Mouse (Mus musculus) forebrain, postnatal 0 days (tissue): ENCODE results near the gene Scarb1. TPM values are rescaled to one million over a fixed set of nuclear protein-coding genes. Genes with fewer than 3 reads are reported as not detected.

Source experiments
- ATAC-seq: fragments of 200-750 bp; cut with Nextera tagmentation; 2 replicates; pipeline ENCODE4 v1.8.0; 2017; ENCODE audit warnings: mild to moderate bottlenecking, moderate library complexity
- DNase-seq: peaks from one replicate; pipeline ENCODE4 v3.0.0-alpha.2; 2015
- H3K27ac ChIP-seq: fragments of 300-500 bp; sonication (generic); 2 replicates; pipeline ENCODE4 v1.5.1; 2014; ENCODE audit warnings: low read depth, mild to moderate bottlenecking, antibody characterized with exemption, low read length, moderate library complexity, mixed read lengths
- H3K27me3 ChIP-seq: fragments of 300-500 bp; sonication (generic); 2 replicates; pipeline ENCODE4 v1.6.1; 2014; ENCODE audit warnings: mild to moderate bottlenecking, low read length, mixed read lengths; ENCODE audit not compliant: insufficient read depth
- H3K36me3 ChIP-seq: fragments of 300-500 bp; sonication (generic); 2 replicates; pipeline ENCODE4 v1.6.1; 2014; ENCODE audit warnings: mild to moderate bottlenecking, moderate library complexity; ENCODE audit not compliant: insufficient read depth
- H3K4me1 ChIP-seq: fragments of 300-500 bp; sonication (generic); 2 replicates; pipeline ENCODE4 v1.6.1; 2014; ENCODE audit warnings: antibody characterized with exemption; ENCODE audit not compliant: insufficient read depth
- H3K4me2 ChIP-seq: fragments of 300-500 bp; sonication (generic); 2 replicates; pipeline ENCODE4 v1.6.1; 2014; ENCODE audit warnings: low read depth, mild to moderate bottlenecking, moderate library complexity
- H3K4me3 ChIP-seq: fragments of 300-500 bp; sonication (generic); 2 replicates; pipeline ENCODE4 v1.5.1; 2014; ENCODE audit warnings: low read depth, low read length, mixed read lengths
- H3K9ac ChIP-seq: fragments of 300-500 bp; sonication (generic); 2 replicates; pipeline ENCODE4 v1.6.1; 2014; ENCODE audit warnings: mild to moderate bottlenecking
- H3K9me3 ChIP-seq: fragments of 300-500 bp; sonication (generic); 2 replicates; pipeline ENCODE4 v1.6.1; 2016; ENCODE audit warnings: low read length
- CTCF ChIP-seq: sonication (generic); IDR thresholded peaks from 2 replicates; pipeline ENCODE4 v1.5.1; 2016; ENCODE audit warnings: antibody characterized with exemption, control low read depth, low read depth
- WGBS: fragments of 180-500 bp; shearing (Covaris S2); extraction: QIAGEN DNeasy Blood & Tissue Kit; methylation state at CpG from one replicate; pipeline ENCODE4 v1.1.7; 2014; 5-methylcytosine and 5-hydroxymethylcytosine counted together
- polyA plus RNA-seq: library from polyadenylated mRNA; unstranded; fragments of >200 nt; fragmentation: Nextera tagmentation; extraction: Ambion mirVana; gene quantifications from 2 replicates; pipeline ENCODE4 v1.2.1, GENCODE M21; 2015
- total RNA-seq: library from RNA; depleted of rRNA; stranded (reverse); fragments of >200 nt; gene quantifications from 2 replicates; pipeline ENCODE4 v1.2.3, GENCODE M21; 2014

Scarb1 gene
- total and polyA plus RNA-seq, 2 experiments from 2014 or later: 52.7 to 55.9 TPM

DNA sequence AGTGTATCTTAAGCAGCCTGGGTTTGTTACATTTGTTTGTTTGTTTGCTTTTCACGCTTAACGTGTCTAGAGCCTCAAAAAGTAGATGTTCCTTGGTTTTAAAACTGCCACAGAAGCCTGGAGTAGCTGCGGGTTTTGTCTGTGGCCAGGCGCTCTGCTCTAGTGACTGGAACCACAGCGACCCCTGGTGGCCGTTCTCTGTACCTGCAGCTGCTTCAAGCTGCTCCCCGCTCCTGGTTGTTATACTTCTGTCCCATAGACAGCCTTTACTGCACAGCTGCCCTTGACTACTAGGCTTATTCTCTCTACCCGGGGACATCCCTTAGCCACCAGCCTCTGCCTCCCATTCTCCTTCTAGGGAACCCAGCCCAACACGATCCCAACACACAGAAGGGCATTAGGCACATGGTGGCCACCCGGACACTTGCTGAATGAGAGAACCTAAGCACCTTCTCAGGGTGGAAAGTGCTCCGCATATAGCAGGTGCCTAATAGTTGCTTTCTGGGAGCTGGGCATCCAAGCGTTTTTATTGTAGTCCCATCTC is 70.2 kb downstream of the Scarb1 start:
- no peaks in the 10 kb centered on the region for H3K27me3 ChIP-seq
- TF ChIP-seq CTCF: peak; percentile 98
- 14% methylated on average over 12 of the region's 12 CpGs for WGBS
- peak; percentile 93 for DNase-seq
- H3K9ac ChIP-seq: no peak overlapping the region
- H3K4me2 ChIP-seq: no peak overlapping the region
- H3K27ac ChIP-seq: no peak overlapping the region
- H3K9me3 ChIP-seq: no peaks in the 10 kb centered on the region
- H3K4me3 ChIP-seq: no peak overlapping the region
- ATAC-seq: peak; percentile 37
- H3K36me3 ChIP-seq: no peaks in the 10 kb centered on the region
- peaks cover 13% of the 10 kb centered on the region for H3K4me1 ChIP-seq

DNA sequence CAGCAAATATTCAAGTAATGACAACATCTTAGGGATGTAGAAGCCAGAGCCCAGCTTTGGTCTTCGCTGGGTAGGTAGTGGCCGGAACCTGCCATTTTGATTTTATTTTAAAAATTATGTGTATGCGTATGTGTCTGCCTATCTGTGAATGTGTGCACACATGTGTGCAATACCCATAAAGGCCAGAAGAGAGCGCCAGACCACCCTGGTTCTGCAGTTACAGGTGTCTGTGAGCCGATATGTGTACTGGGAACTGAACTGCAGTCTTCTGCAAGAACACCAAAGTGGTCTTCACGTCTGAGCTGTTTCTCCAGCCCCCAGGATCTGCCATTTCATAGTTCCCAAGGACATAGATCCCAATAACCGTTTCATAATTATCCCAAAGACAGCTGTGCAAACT is 71.1 kb downstream of the Scarb1 start:
- no peaks in the 10 kb centered on the region for H3K27me3 ChIP-seq
- H3K36me3 ChIP-seq: no peaks in the 10 kb centered on the region
- no peak overlapping the region for H3K27ac ChIP-seq
- WGBS: 94% methylated on average over 7 of the region's 7 CpGs
- H3K4me2 ChIP-seq: no peak overlapping the region
- H3K9ac ChIP-seq: no peak overlapping the region
- TF ChIP-seq CTCF: peak; percentile 57
- no peak overlapping the region for H3K4me3 ChIP-seq
- DNase-seq (no peak), ATAC-seq (no peak)
- no peaks in the 10 kb centered on the region for H3K9me3 ChIP-seq
- H3K4me1 ChIP-seq: peaks cover 13% of the 10 kb centered on the region

DNA sequence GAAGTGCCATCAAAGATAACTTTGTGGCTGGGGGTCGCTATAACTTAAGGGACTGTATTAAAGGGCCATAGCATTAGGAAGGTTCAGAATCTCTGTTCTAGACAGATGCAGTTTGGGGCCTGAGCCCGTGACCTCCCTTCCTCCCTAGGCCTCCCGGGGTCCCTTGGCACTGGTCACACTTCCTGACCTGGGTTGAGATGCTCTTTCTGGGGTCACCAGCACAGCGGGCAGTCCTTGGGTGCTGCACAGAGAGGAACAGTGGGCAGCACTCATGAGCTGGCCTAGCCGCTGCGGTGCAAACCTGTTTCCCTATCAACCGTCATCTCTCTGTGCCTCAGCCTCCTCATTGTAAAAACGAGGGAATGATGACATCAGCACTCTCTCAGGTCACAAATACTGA is 71.5 kb downstream of the Scarb1 start:
- H3K9ac ChIP-seq: no peak overlapping the region
- no peak for TF ChIP-seq CTCF
- DNase-seq (no peak), ATAC-seq (no peak)
- H3K9me3 ChIP-seq: no peaks in the 10 kb centered on the region
- H3K27me3 ChIP-seq: no peaks in the 10 kb centered on the region
- peaks cover 13% of the 10 kb centered on the region for H3K4me1 ChIP-seq
- no peak overlapping the region for H3K4me2 ChIP-seq
- H3K36me3 ChIP-seq: no peaks in the 10 kb centered on the region
- no peak overlapping the region for H3K27ac ChIP-seq
- no peak overlapping the region for H3K4me3 ChIP-seq
- 87% methylated on average over 8 of the region's 8 CpGs for WGBS

DNA sequence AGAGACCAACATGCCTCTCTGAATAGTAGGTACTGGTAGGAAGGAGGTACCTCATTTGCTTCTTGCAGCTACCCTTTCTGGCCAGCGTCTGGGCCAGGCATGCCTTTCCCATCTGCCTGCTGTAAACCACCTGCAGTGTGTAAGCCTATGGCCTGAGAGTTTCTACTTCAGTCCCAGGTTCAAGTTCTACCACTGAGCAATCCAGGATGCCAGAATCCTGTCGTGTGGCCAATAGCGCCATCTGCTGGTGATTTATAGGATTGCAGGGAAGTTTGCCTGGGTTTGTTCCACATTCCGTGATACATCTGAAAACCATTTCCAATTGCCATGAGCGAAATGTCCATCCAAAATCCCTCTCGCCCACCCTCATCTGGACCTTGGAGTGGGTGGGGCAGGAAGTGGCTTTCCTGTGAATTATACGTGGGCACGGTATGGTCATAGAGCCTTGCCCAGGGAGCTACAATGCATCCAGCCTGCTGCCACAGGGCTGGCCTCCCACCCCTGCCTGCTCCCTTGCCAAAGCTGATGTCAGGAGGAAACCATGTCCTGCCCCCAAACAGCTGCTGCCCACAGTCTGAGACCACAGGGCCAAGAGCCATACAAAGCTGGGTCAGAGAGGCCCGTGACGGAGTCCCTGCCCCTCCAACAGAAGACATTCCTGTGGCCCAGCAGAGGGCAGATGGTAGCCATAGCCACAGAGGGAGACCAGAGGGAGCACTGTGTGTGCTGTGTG is 72.7 kb downstream of the Scarb1 start:
- Histone ChIP-seq H3K9ac (no peak overlapping the region; the same call in 1 of the 2 replicates), H3K4me2 (peak overlapping the region; percentile 46; the same call in 1 of the 2 replicates), H3K4me1 (peaks cover 13% of the 10 kb centered on the region), H3K27ac (peak overlapping the region; percentile 67; the same call in 1 of the 2 replicates), H3K4me3 (0 out of 2 replicates have a peak overlapping the region, but pooled peaks have one; percentile 21), H3K27me3 (no peaks in the 10 kb centered on the region), H3K36me3 (no peaks in the 10 kb centered on the region), H3K9me3 (no peaks in the 10 kb centered on the region)
- WGBS: 10% methylated on average over 10 of the region's 10 CpGs
- TF ChIP-seq CTCF: peak; percentile 98
- peak; percentile 44 for ATAC-seq
- peak; percentile 94 for DNase-seq

DNA sequence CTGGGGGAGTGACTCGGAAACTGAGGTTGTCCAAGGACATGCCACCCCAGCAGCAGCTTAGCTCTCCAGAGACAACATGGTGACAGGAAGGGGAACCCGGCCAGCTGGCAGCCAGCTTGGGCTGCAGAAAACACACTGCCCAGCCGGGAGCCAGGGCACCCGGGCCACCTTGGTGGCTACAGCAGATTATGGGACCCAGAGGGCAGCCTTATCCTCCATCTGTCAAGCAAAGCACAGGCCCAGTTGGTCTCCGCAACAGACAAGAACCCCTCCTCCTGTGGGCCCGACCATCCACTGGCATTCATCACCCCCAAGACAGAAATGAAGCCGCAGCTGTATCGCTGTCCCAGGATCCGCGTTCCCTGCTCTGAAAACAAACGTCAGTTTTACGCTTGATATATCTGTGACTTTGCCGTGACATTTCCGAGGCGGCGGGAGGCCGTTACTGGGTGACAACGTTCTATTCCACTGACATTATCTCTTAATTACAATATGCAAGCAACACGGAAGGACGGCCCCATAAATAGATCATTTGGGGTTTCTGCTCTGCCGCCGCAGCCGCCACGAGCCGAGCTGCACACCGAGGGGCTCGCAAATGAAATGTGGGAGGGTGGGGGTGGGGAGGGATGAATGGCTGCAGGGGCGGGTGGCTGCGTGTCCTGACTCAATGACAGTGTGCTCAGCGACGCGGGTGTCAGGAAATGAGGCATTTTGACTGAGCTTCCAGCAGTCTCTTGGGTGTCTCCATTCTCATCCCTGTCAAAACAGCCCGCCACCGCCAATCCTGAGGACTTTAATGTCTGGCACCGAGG is 73.5 kb downstream of the Scarb1 start:
- WGBS: 14% methylated on average over 35 of the region's 35 CpGs
- Histone ChIP-seq H3K4me2 (peak overlapping the region; percentile 46), H3K27me3 (no peaks in the 10 kb centered on the region), H3K36me3 (no peaks in the 10 kb centered on the region), H3K9me3 (no peaks in the 10 kb centered on the region), H3K4me3 (peak overlapping the region; percentile 21), H3K27ac (peak overlapping the region; percentile 67), H3K9ac (peak overlapping the region; percentile 31), H3K4me1 (peaks cover 13% of the 10 kb centered on the region)
- DNase-seq: peak; percentile 71
- ATAC-seq: peak; percentile 37
- no peak for TF ChIP-seq CTCF

DNA sequence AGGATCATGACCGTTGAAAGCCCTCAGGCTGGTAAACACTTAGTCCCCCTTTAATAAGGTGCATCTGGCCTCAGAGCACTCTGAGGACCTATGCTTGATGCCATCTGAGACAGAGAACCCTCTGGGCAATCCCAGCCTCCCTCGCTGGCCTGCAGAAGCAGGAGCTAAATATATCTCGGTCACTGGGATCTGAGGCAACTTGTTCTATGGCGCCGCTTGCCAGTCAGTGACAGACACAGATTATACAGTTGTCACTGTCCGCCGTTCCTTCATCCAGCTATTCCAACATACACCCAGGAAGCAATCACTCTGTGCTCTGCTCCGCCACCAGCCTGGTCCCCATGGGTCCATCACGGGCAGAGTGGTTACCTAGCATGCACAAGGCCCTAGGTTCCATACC is 74.8 kb downstream of the Scarb1 start:
- TF ChIP-seq CTCF: no peak
- peak overlapping the region; percentile 67 for H3K27ac ChIP-seq
- H3K36me3 ChIP-seq: no peaks in the 10 kb centered on the region
- no peak overlapping the region for H3K4me2 ChIP-seq
- DNase-seq (no peak), ATAC-seq (no peak)
- H3K27me3 ChIP-seq: no peaks in the 10 kb centered on the region
- no peak overlapping the region for H3K9ac ChIP-seq
- no peak overlapping the region for H3K4me3 ChIP-seq
- 72% methylated on average over 9 of the region's 9 CpGs for WGBS
- no peaks in the 10 kb centered on the region for H3K9me3 ChIP-seq
- peaks cover 13% of the 10 kb centered on the region for H3K4me1 ChIP-seq

DNA sequence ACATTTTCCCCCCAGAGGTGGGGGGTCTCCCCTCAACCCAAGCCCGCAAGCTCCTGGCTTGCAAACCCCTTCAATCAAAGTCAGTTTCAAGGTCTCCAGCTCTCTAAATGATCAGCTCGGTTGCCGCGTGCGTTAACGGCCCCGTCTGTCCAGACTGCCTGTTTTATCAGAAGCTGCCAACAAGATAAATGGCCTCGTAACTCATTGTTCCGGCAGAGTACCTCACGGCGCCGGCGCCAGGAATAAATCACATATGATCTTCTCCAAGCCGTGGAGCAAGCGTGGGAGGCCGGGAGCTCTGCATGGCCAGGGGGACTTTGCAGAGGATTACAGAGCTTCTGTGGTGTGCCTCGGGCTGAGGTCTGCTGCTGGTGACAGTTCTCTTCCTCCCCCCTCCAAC is 76.2 kb downstream of the Scarb1 start:
- H3K36me3 ChIP-seq: no peaks in the 10 kb centered on the region
- no peak for TF ChIP-seq CTCF
- DNase-seq (no peak), ATAC-seq (no peak)
- H3K27me3 ChIP-seq: no peaks in the 10 kb centered on the region
- WGBS: 34% methylated on average over 17 of the region's 17 CpGs
- H3K9ac ChIP-seq: no peak overlapping the region
- no peaks in the 10 kb centered on the region for H3K9me3 ChIP-seq
- no peak overlapping the region for H3K4me2 ChIP-seq
- H3K27ac ChIP-seq: 0 out of 2 replicates have a peak overlapping the region, but pooled peaks have one; percentile 15
- H3K4me3 ChIP-seq: no peak overlapping the region
- peaks cover 13% of the 10 kb centered on the region for H3K4me1 ChIP-seq
